Mouse (Mus musculus) liver, embryonic 14.5 days (tissue): ENCODE data around the gene Ndufs2. TPM values are rescaled to one million over a fixed set of nuclear protein-coding genes. Genes with fewer than 3 reads are reported as not detected.
"Not testable (repeated sequence)": the region's sequence is repeated elsewhere in the genome, so short reads cannot be mapped to it uniquely, and the experiment has no call there.

Experiments
- ATAC-seq: fragments of 200-750 bp; cut with Nextera tagmentation; 2 replicates; pipeline ENCODE4 v1.8.0; 2017; ENCODE audit warnings: moderate number of reproducible peaks, mild to moderate bottlenecking, moderate library complexity; ENCODE audit not compliant: insufficient read depth
- DNase-seq, 3 experiments: peaks; one replicate each; pipeline ENCODE4 v3.0.0-alpha.2; 2012 to 2013; ENCODE audit warnings: low read depth in 3 of 3, low spot score in 3 of 3
- H3K27ac ChIP-seq: fragments of 300-500 bp; sonication (generic); 2 replicates; pipeline ENCODE4 v1.5.1; 2014; ENCODE audit warnings: moderate library complexity, mild to moderate bottlenecking, control low read depth, inconsistent platforms
- H3K27me3 ChIP-seq: fragments of 300-500 bp; sonication (generic); 2 replicates; pipeline ENCODE4 v1.6.1; 2014; ENCODE audit warnings: mild to moderate bottlenecking, low read length, moderate library complexity; ENCODE audit not compliant: control insufficient read depth, insufficient read depth
- H3K36me3 ChIP-seq: fragments of 300-500 bp; sonication (generic); replicated peaks from 2 replicates; pipeline ENCODE4 v1.6.1; 2014; ENCODE audit warnings: low read depth; ENCODE audit not compliant: control insufficient read depth, insufficient read depth
- H3K4me1 ChIP-seq, 2 experiments: fragments of 200-500 bp in 1 of 2; fragments of 300-500 bp in 1 of 2; sonication (generic) in 1 of 2; replicated peaks; 2 replicates each; pipeline ENCODE4 v1.6.1; 2012 to 2014; ENCODE audit warnings: antibody characterized with exemption in 1 of 2, inconsistent platforms in 1 of 2, low read length in 1 of 2; ENCODE audit not compliant: control insufficient read depth in 2 of 2, insufficient read depth in 2 of 2
- H3K4me2 ChIP-seq: fragments of 300-500 bp; sonication (generic); 2 replicates; pipeline ENCODE4 v1.6.1; 2014; ENCODE audit warnings: low read depth, mild to moderate bottlenecking, control low read depth, moderate library complexity
- H3K4me3 ChIP-seq, 2 experiments: fragments of 200-500 bp in 1 of 2; fragments of 300-500 bp in 1 of 2; sonication (generic) in 1 of 2; 2 replicates each; pipeline ENCODE4 v1.5.1; 2012 to 2014; ENCODE audit warnings: low read depth in 2 of 2, low read length in 2 of 2, mild to moderate bottlenecking in 2 of 2, control low read depth in 1 of 2, inconsistent platforms in 1 of 2, moderate library complexity in 1 of 2; ENCODE audit not compliant: insufficient read depth in 1 of 2
- H3K9ac ChIP-seq: fragments of 300-500 bp; sonication (generic); replicated peaks from 2 replicates; pipeline ENCODE4 v1.6.1; 2014; ENCODE audit warnings: mild to moderate bottlenecking, control low read depth, moderate library complexity
- H3K9me3 ChIP-seq: fragments of 300-500 bp; sonication (generic); 2 replicates; pipeline ENCODE4 v1.6.1; 2016; ENCODE audit warnings: low read length, mixed read lengths; ENCODE audit not compliant: control insufficient read depth
- CTCF ChIP-seq: IDR thresholded peaks from 2 replicates; pipeline ENCODE4 v1.5.1; 2016; ENCODE audit warnings: antibody characterized with exemption, low read depth, control low read depth
- EP300 ChIP-seq: IDR thresholded peaks from 2 replicates; pipeline ENCODE4 v1.6.1; 2016; ENCODE audit warnings: antibody characterized with exemption, low read depth
- WGBS: fragments of 180-500 bp; shearing (Covaris S2); extraction: QIAGEN DNeasy Blood & Tissue Kit; methylation state at CpG from one replicate; pipeline ENCODE4 v1.1.7; 2014; ENCODE audit not compliant: insufficient replicate concordance; 5-methylcytosine and 5-hydroxymethylcytosine counted together
- polyA plus RNA-seq, 2 experiments: library from polyadenylated mRNA; depleted of rRNA in 1 of 2; stranded (reverse) in 1 of 2; unstranded in 1 of 2; fragments of >200 nt; fragmentation: Nextera tagmentation in 1 of 2; extraction: Ambion mirVana in 1 of 2; gene quantifications; 2 replicates each; pipeline versions ENCODE4 v1.2.1 to v1.2.3; 2012 to 2014

Gene Ndufs2
- polyA plus RNA-seq, 2 experiments = 72.4 to 136 TPM

DNA sequence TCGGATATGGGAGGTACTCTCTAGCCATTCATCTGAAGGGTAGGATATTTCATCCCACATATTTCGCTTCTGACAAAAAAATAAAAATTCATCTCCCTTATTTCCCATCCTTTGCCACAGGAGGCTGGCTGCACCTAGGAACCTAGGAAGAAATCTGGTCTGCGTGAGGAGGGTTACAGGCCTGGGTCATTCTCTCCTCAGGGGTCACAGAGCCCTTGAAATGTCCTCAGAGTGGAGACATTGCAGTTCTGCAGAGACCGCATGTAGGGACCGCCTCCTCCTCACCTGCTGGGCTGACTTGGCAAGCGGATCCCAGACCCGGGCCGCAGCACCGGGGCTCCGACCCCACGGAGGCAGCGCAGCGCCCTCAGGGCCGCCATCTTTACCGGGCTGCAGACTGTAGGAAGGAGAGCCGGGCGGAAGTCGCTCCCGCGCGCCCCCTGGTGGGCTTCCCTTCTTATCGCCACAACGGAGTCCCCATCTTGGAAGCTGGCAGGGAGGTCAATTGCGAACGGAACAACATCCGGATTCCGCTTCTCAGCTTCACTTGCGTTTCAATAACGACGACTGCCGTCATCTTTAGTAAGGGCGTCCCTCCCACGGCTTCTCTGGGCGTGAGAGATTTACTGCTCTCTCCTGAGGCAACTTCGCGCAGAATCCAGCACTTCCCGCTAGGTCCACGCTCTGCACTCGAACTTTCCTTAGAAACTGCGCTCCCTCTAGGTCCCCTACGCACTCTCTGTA is 4.3 kb downstream of the Ndufs2 start:
- peaks cover 13 to 18% of the 10 kb centered on the region in 2 experiments for H3K4me1 ChIP-seq
- ATAC-seq (peak; percentile 95), DNase-seq (peak; percentile 91 to 98 (median 98))
- H3K27ac ChIP-seq = peak overlapping the region; percentile 83
- peaks cover 11% of the 10 kb centered on the region; the same call in 1 of the 2 replicates for H3K36me3 ChIP-seq
- H3K4me3 ChIP-seq = peak overlapping the region; percentile 82 to 96
- no peaks in the 10 kb centered on the region for H3K9me3 ChIP-seq
- peak overlapping the region; percentile 79 for H3K9ac ChIP-seq
- H3K4me2 ChIP-seq = peak overlapping the region; percentile 97
- under 1% methylated on average over 41 of the region's 41 CpGs for WGBS
- TF ChIP-seq EP300 (peak; percentile 43; the same call in 1 of the 2 replicates), CTCF (peak; percentile 98)
- peaks cover 16% of the 10 kb centered on the region for H3K27me3 ChIP-seq

DNA sequence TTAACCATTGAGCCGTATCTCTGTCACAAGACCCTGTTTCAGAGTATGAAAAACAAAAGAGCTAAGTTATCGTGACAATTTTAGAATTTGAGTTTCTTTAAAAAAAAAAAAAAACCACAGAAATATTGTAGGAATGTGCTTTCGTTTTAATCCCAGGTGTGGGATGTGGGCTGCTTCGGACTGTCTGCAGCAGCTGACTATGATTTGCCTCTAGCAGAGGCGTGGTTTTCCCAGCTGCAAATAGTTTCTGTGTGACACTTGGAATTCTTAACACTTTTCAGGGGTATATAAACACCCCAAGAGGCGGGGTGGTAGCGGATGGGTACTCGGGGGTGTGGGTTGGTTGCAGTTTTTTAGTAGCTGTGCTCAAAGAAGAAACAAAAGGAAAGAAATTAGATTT is 5.8 kb downstream of the Ndufs2 start:
- H3K27me3 ChIP-seq = peaks cover 1% of the 10 kb centered on the region; the same call in 1 of the 2 replicates
- H3K4me3 ChIP-seq = no peak overlapping the region
- H3K9me3 ChIP-seq = no peaks in the 10 kb centered on the region
- no peak for ATAC-seq
- no peak for TF ChIP-seq EP300
- TF ChIP-seq CTCF = no peak
- H3K4me2 ChIP-seq = no peak overlapping the region; the same call in 1 of the 2 replicates
- peaks cover 14% of the 10 kb centered on the region; the same call in 1 of the 2 replicates for H3K36me3 ChIP-seq
- no peak for DNase-seq
- H3K9ac ChIP-seq = no peak overlapping the region
- WGBS = 83% methylated on average over 8 of the region's 8 CpGs
- peaks cover 13 to 18% of the 10 kb centered on the region in 2 experiments for H3K4me1 ChIP-seq
- no peak overlapping the region for H3K27ac ChIP-seq

DNA sequence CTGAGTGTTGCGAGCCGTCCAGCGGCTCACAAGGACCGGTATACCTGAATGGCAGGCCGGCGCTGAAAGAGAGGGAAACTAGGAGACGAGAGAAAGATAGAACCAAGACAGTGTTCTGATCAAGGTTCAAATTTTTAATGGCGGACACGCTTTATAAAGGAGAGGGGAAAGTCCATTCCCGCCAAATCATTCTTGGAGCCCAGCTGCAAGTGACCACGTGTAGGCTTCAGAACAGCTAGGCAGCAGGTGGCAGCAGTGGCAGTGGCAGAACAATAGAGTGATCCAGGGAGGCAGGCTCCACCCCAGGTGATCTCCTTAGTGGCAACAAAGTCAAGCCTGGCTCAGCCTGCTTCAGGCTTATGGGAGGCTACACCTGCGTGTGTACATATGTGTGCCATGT is 9.2 kb downstream of the Ndufs2 start:
- H3K4me2 ChIP-seq, H3K9ac ChIP-seq, H3K27me3 ChIP-seq, H3K4me1 ChIP-seq, H3K9me3 ChIP-seq, DNase-seq, ATAC-seq, H3K27ac ChIP-seq, H3K4me3 ChIP-seq: not testable (repeated sequence)
- 88% methylated on average over 12 of the region's 12 CpGs for WGBS
- H3K36me3 ChIP-seq = peaks cover 38% of the 10 kb centered on the region

DNA sequence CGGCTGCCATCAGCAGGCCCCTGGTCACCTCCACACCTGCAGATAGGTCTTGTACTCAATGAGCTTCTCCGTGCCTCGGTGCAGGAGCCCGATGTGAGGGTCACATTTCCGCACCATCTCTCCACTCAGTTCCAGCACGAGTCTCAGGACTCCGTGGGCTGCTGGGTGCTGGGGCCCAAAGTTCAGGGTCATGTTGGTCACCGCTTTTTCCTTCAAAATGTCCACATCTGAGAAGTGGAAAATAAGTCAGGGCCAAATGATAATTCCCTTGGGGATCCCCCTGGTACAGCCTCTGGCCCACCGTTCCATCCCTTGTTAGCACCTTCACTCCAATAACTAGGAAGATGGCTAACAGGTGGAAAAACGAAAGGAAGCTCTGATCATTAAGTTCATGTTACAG is 10.3 kb downstream of the Ndufs2 start:
- TF ChIP-seq EP300 = no peak
- Histone ChIP-seq H3K4me1 (peaks cover 1 to 2% of the 10 kb centered on the region in 2 experiments; a peak in 3 of 4 replicates), H3K4me2 (no peak overlapping the region), H3K27me3 (no peaks in the 10 kb centered on the region), H3K9me3 (no peaks in the 10 kb centered on the region), H3K36me3 (peaks cover 46% of the 10 kb centered on the region), H3K4me3 (no peak overlapping the region), H3K9ac (no peak overlapping the region), H3K27ac (no peak overlapping the region)
- no peak for ATAC-seq
- 77% methylated on average over 10 of the region's 10 CpGs for WGBS
- DNase-seq = no peak

DNA sequence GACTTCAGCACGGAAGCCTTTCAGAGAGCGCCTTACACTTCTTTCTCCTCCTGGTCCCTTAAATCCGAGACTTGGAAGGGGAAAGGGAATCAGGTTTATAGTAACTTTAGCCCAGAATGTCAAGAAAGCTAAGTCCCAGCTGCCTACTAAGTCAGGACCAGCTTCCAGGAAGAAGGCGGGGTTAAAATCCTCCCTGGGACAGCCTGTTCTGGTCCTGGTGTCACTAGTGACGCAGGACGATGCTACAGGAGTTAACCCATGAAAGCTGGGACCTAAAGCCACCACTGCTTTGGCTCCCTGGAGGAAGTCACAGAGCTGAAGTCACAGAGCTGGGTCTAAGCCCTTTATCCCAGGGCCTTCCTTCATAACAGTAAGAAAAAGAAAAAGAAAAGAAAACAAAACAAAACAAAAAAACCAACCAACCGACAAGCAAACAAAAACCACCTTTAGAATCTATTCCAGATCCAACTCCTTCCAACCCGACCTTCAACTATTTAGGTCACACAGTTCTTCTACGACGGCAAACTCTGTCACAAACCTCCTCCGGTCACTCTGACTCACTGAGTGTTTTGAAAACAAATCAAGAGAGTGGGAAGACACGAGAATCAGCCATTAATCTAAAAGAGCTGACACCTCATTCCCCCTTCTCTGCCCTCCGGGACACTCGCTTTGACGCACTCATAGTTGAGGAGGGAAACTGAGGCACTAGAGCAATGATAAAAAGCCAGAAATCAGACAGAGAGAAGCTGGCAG is 11.0 kb downstream of the Ndufs2 start:
- Histone ChIP-seq H3K4me3 (no peak overlapping the region), H3K27me3 (no peaks in the 10 kb centered on the region), H3K4me2 (no peak overlapping the region), H3K36me3 (peaks cover 51% of the 10 kb centered on the region), H3K4me1 (no peaks in the 10 kb centered on the region; a peak in 1 of 4 replicates), H3K9me3 (no peaks in the 10 kb centered on the region), H3K27ac (no peak overlapping the region), H3K9ac (no peak overlapping the region)
- DNase-seq (no peak), ATAC-seq (no peak)
- 74% methylated on average over 15 of the region's 15 CpGs for WGBS
- TF ChIP-seq CTCF = no peak
- TF ChIP-seq EP300 = no peak
